Mouse (Mus musculus) heart, postnatal 36 days (tissue): ENCODE results near the gene Gm17324. TPM values are rescaled to one million over a fixed set of nuclear protein-coding genes. Genes with fewer than 3 reads are reported as not detected.

Experiments used
- microRNA-seq, 2 experiments: library from miRNA; unstranded; fragments of <30 nt; microRNA quantifications; one replicate each; pipeline ENCODE4 v1.2.0; 2021; ENCODE audit warnings: borderline number of aligned reads in 2 of 2
- total RNA-seq, 2 experiments: library from RNA; stranded (reverse); gene quantifications; 2 replicates each; pipeline ENCODE4 v1.2.3; 2021

Gene Gm17324
- total RNA-seq, 2 experiments from 2014 or later = not detected

Small RNA genes within 50 kb of the gene (microRNA-seq; reads per million reads assigned to microRNA genes)
- gene Gm26377 = 0 reads per million in 2 experiments

Other genes starting within 250 kb of the Gm17324 start
- gene Gsta1, start 218.1 kb downstream of the Gm17324 start, total RNA-seq = 1 to 10 TPM in 1 of 2 experiments, not detected in 1; 1.1 TPM
- 1 to 10 TPM; 1.0 to 1.2 TPM for gene Gm3776, start 191.7 kb downstream of the Gm17324 start, total RNA-seq
- not detected for gene Gm10639, start 158.9 kb downstream of the Gm17324 start, total RNA-seq
- gene Omt2a, start 134.0 kb downstream of the Gm17324 start, total RNA-seq = not detected
- not detected for gene Omt2b, start 121.2 kb downstream of the Gm17324 start, total RNA-seq
- gene Gsta2, start 93.0 kb downstream of the Gm17324 start, total RNA-seq = under 1 TPM in 1 of 2 experiments, not detected in 1; 0.46 TPM
- gene Dppa5a, start 80.6 kb downstream of the Gm17324 start, total RNA-seq = not detected
- gene Ooep, start 70.1 kb downstream of the Gm17324 start, total RNA-seq = not detected
- gene Ddx43, start 53.0 kb downstream of the Gm17324 start, total RNA-seq = not detected
- under 1 TPM; 0.54 to 0.56 TPM for gene Cgas, start 5.5 kb downstream of the Gm17324 start, total RNA-seq
- gene Mto1, start 578 bp downstream of the Gm17324 start, total RNA-seq = 10 to 100 TPM; 24.3 to 25.2 TPM
- 1,000 to 10,000 TPM; 1,083 to 1,160 TPM for gene Eef1a1, start 40.4 kb upstream of the Gm17324 start, total RNA-seq
- gene Slc17a5, start 139.3 kb upstream of the Gm17324 start, total RNA-seq = 1 to 10 TPM; 6.5 to 6.9 TPM
- 1 to 10 TPM; 1.6 to 1.9 TPM for gene Cd109, start 166.8 kb upstream of the Gm17324 start, total RNA-seq